15 mouse cellular contexts compared by ENCODE assay signal in genomic region chr10:11198346-11198745, GRCm38 (mm10). TPM values are rescaled to one million over a fixed set of nuclear protein-coding genes. Genes with fewer than 3 reads are reported as not detected.
DNase-seq lines count a peak whose midpoint lies in the region; ATAC-seq and TF ChIP-seq lines count a peak whose summit lies in the region.
"Had no signal": no experiment of that assay in that cellular context is flagged by ENCODE, and none has a peak within 500 bp of the region (broad histone marks: within the 10 kb centered on the region; RNA-seq: fewer than 3 reads in every experiment).

No protein-coding gene starts in this region.

- H3K4me1 ChIP-seq in hindbrain, postnatal 0 days (ENCODE audit: insufficient read depth, low read length) = no peaks in the 10 kb centered on the region
- H3K4me1 ChIP-seq: embryonic facial prominence, embryonic 13.5 days had no signal

- TF ChIP-seq CTCF in hindbrain, postnatal 0 days (IDR thresholded peaks at IDR 0.05; ENCODE audit: low read depth) = no peak

- WGBS in hindbrain, postnatal 0 days = 98% methylated on average over 2 of the region's 2 CpGs

- no peak for ATAC-seq in hindbrain, postnatal 0 days
- ATAC-seq: forebrain, postnatal 0 days had no signal

- peaks cover 30% of the 10 kb centered on the region for H3K36me3 ChIP-seq in hindbrain, postnatal 0 days (ENCODE audit: insufficient read depth, low read length)

- no peaks in the 10 kb centered on the region for H3K27me3 ChIP-seq in hindbrain, postnatal 0 days (ENCODE audit: insufficient read depth, low read length)
- H3K27me3 ChIP-seq: embryonic facial prominence, embryonic 13.5 days had no signal

- H3K27ac ChIP-seq in hindbrain, postnatal 0 days = no peak overlapping the region
- H3K27ac ChIP-seq: embryonic facial prominence, embryonic 13.5 days; left cerebral cortex, adult 2 months had no signal

- no peak overlapping the region for H3K4me3 ChIP-seq in hindbrain, postnatal 0 days (ENCODE audit: low read length)
- H3K4me3 ChIP-seq: embryonic facial prominence, embryonic 13.5 days; left cerebral cortex, adult 2 months had no signal

- H3K4me2 ChIP-seq in hindbrain, postnatal 0 days (ENCODE audit: low read depth, low read length) = no peak overlapping the region
- H3K4me2 ChIP-seq: embryonic facial prominence, embryonic 13.5 days; liver, embryonic 11.5 days had no signal

- peak; percentile 36 for DNase-seq in cerebellum, adult 9-10 months
- no peak for DNase-seq in cerebellum, adult 11 months
- peak; percentile 79 for DNase-seq in 3T3-L1 (ENCODE audit: low read depth, low spot score)
- peak; percentile 61 for DNase-seq in adrenal gland, postnatal 14 days
- peak; percentile 21 for DNase-seq in heart, postnatal 4 days
- no peak for DNase-seq in urinary bladder, postnatal 14 days (ENCODE audit: low spot score)
- DNase-seq in hindbrain, postnatal 0 days (ENCODE audit: low spot score) = no peak
- DNase-seq in ovary, postnatal 10 days (ENCODE audit: low spot score) = no peak
- DNase-seq: forebrain, postnatal 0 days; kidney, adult 8-10 months; lung, postnatal 4 days; thymus, adult 2 months had no signal

- no peak overlapping the region for H3K9ac ChIP-seq in hindbrain, postnatal 0 days (replicated peaks; ENCODE audit: low read length)
- H3K9ac ChIP-seq: embryonic facial prominence, embryonic 13.5 days; forebrain, postnatal 0 days had no signal

- H3K9me3 ChIP-seq in hindbrain, postnatal 0 days (ENCODE audit: low read length) = no peaks in the 10 kb centered on the region
- H3K9me3 ChIP-seq: embryonic facial prominence, embryonic 13.5 days had no signal

RNA-seq across cellular contexts. Expression of gene Shprh, which starts 49.1 kb away (rescaled TPM):
- 22.3 and 26.9 TPM in 2 replicates for total RNA-seq in adrenal gland, postnatal 14 days (2021)
- 10 to 100 TPM; 13.8 to 14.1 TPM for total RNA-seq in heart, postnatal 4 days (2021)
- 17.5 and 20.3 TPM in 2 replicates for total RNA-seq in hindbrain, postnatal 0 days (2014; rRNA removed)
- 16.2 TPM in 2 replicates for polyA plus RNA-seq in hindbrain, postnatal 0 days (2015; fragmentation: Nextera tagmentation; extraction: Ambion mirVana)

Comparison
In these comparisons a context has a peak if more than half of its experiments do, and no peak if none do; other contexts are left out.
1. DNase-seq: peak in cerebellum, adult 9-10 months (single experiment), 3T3-L1 (single experiment), adrenal gland, postnatal 14 days (single experiment) and heart, postnatal 4 days (single experiment); none in cerebellum, adult 11 months (single experiment), urinary bladder, postnatal 14 days (single experiment), hindbrain, postnatal 0 days (single experiment) and ovary, postnatal 10 days (single experiment).